Mouse (Mus musculus): Measurements from ENCODE around the gene Spns1. TPM values are rescaled to one million over a fixed set of nuclear protein-coding genes. Genes with fewer than 3 reads are reported as not detected.
"Not testable (repeated sequence)": the region's sequence is repeated elsewhere in the genome, so short reads cannot be mapped to it uniquely, and the experiment has no call there.

The Spns1 gene
- polyA plus RNA-seq (2016; fragmentation: Nextera tagmentation; extraction: Ambion mirVana) = 67.6 and 68.9 TPM in 2 replicates

DNA sequence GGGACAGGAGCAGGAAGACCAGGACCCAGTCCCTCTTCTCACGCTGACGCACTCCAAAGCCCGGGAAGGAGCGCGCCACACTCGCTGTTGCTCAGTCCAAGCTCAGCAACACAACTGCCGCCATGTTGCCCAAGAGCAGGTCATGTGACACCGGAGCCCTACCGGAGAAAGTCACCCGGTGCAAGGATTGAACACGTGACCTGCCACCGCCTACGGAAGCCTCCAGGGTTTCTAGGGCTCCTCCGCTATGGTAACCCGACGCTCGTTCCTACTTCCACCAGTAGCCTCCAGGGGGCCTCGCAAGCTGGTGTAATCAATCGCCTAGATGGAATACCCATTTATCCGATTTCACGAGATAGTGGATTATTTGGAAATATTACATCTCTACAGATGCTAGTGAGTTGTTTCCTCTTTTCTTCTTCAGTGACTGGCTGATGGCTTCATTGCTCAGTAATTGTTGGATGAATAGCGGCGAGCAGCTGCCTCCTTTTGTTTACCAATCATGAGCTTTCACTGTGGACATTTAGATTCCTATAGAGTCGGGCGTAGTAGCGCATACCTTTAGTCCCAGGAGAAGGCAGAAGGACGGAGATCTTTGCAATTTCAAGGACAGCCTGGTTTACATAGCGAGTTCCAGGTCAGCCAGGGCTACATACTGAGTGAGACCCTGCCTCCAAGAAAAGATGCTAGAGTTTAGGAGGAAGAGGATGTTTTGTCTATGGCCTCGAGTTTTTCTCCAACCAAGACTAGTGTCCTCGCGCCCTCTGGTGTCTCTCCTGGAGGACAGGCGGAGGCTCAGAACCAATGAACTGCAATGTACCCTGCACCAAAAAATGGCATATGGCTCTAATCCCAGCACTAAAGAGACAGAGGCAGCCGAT is at the start of gene Spns1:
Gene Spns1 (minus strand): TSS at position 173 of the 881 bp plus-strand sequence.
- no peaks in the 10 kb centered on the region for H3K27me3 ChIP-seq (ENCODE audit: low read depth, poor library complexity, severe bottlenecking)
- peaks cover 28% of the 10 kb centered on the region for H3K36me3 ChIP-seq
- under 1% methylated on average over 33 of the region's 33 CpGs for WGBS
- peak; percentile 96 for DNase-seq (ENCODE audit: low spot score)
- peaks cover 25% of the 10 kb centered on the region for H3K4me1 ChIP-seq
- peak within 1 kb of the TSS; percentile 95 for H3K4me3 ChIP-seq
- H3K9me3 ChIP-seq (replicated peaks) = no peaks in the 10 kb centered on the region
- peak within 1 kb of the TSS; percentile 87 for H3K27ac ChIP-seq (replicated peaks)

DNA sequence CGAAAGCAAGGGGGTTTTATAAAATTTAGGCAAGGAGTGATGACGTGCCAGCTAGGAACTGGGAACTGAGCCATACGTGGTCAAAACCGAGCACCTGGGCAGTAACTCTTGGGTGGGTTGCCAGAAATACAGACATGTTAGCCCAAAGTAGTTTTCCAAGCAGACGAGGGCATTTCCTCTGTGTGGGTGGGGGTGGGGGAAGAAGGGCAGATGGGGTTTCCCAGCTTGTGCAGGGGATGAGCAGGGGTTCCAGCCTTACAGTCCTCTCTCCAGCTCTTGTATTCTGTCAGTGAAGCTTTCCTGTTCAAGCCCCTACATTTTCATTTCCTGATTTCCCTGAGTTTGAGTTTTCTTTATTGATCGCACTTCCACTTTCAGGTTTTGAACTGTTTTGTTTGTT is 46.9 kb upstream of the Spns1 start:
- WGBS = 84% methylated on average over 6 of the region's 6 CpGs
- Histone ChIP-seq H3K27ac (replicated peaks) (no peak overlapping the region), H3K4me3 (no peak overlapping the region)

DNA sequence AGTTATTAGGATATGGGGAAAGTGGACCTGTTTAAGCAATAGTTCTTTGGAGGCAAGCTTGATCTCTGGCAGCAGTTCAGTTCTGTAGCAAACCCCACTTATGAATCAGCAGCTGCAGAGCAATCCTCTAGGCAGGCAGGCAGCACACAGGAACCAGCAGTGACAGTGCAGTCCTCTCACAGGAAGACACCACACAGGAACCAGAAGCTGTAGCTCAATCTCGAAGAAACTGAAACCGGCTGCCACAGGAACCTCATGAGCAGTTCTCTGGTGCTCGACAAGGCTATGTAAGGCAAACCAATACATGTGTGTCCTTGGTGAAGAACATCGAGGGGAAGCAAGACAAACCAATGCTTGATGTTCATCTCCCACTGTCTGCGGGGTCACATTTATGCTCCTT is 44.5 kb upstream of the Spns1 start:
- Histone ChIP-seq H3K27ac (replicated peaks) (no peak overlapping the region), H3K9me3 (replicated peaks) (no peaks in the 10 kb centered on the region), H3K36me3 (no peaks in the 10 kb centered on the region), H3K4me1 (peaks cover 12% of the 10 kb centered on the region), H3K4me3 (no peak overlapping the region), H3K27me3 (ENCODE audit: low read depth, poor library complexity, severe bottlenecking) (peaks cover 10% of the 10 kb centered on the region; the same call in 1 of the 2 replicates)
- no peak for DNase-seq (ENCODE audit: low spot score)
- WGBS = 88% methylated on average over 5 of the region's 5 CpGs

More for the DNA sequence above, 46.9 kb upstream of the Spns1 start:
- Histone ChIP-seq H3K9me3 (replicated peaks) (no peaks in the 10 kb centered on the region), H3K36me3 (no peaks in the 10 kb centered on the region), H3K27me3 (ENCODE audit: low read depth, poor library complexity, severe bottlenecking) (no peaks in the 10 kb centered on the region; the same call in 1 of the 2 replicates), H3K4me1 (peaks cover 17% of the 10 kb centered on the region)
- no peak for DNase-seq (ENCODE audit: low spot score)

DNA sequence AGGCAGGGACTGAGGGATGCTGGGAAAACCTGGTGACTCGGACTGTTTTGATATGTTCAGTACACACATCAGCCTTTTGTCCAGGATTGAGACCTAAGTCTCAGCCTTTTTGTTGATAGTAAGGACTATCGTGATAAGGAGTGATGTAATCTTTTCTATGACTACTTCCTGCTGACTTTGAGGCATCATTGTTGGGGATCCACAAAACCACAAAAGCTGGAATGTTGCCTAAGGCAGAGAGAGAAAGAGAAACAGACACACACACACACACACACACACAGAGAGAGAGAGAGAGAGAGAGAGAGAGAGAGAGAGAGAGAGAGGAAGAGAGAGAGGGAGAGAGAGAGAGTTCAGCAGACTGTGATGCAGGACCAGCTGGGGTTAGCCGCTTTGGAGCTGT is 41.2 kb upstream of the Spns1 start:
- Histone ChIP-seq H3K9me3 (replicated peaks) (no peaks in the 10 kb centered on the region), H3K4me3 (no peak overlapping the region), H3K27ac (replicated peaks) (no peak overlapping the region), H3K4me1 (peaks cover 19% of the 10 kb centered on the region), H3K36me3 (no peaks in the 10 kb centered on the region), H3K27me3 (ENCODE audit: low read depth, poor library complexity, severe bottlenecking) (peaks cover 33% of the 10 kb centered on the region)
- WGBS = 75% methylated on average over 3 of the region's 3 CpGs
- no peak for DNase-seq (ENCODE audit: low spot score)

DNA sequence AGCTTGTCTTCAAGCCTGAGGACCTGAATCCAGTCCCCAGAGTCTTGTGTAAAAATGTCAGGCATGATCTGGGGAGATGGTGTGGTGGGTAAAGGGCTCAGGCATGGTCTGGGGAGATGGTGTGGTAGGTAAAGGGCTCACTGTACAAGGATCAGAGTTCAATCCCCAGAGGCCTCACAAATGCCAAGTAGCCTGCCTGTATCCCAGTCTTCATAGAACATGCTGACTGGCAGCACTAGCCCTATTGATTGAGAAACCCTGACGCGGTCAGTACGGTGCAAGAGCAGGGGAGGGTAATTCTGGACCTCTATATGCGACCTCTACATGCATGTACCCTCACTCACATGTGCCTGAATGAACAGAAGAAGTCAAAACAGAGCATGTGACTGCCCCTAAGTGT is 40.4 kb upstream of the Spns1 start:
- Histone ChIP-seq H3K4me3 (no peak overlapping the region; the same call in 1 of the 2 replicates), H3K36me3 (no peaks in the 10 kb centered on the region), H3K4me1 (peaks cover 19% of the 10 kb centered on the region), H3K27me3 (ENCODE audit: low read depth, poor library complexity, severe bottlenecking) (peaks cover 42% of the 10 kb centered on the region), H3K9me3 (replicated peaks) (no peaks in the 10 kb centered on the region), H3K27ac (replicated peaks) (peak overlapping the region; percentile 67)
- no peak for DNase-seq (ENCODE audit: low spot score)
- 82% methylated on average over 4 of the region's 4 CpGs for WGBS

DNA sequence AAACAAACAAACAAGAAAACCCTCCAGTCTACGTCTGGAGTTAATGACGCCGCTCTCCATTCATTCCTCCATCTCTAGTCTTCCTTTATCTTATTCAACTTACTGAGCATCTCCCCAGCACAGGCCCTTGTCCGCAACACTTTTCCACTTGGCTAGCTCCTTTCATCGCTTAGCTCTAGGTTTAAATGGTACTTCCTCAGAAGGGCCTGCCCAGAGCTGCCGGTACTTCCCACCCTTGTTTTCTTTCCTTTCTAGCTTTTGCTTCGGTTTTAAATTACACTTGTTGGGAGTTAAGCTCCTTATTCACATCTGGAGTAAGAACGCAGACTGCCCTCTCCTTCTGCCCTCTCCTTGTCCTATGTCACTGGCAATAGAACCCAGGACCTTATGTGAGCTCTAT is 39.8 kb upstream of the Spns1 start:
- Histone ChIP-seq H3K36me3 (no peaks in the 10 kb centered on the region), H3K4me3 (no peak overlapping the region), H3K4me1 (peaks cover 19% of the 10 kb centered on the region), H3K27me3 (ENCODE audit: low read depth, poor library complexity, severe bottlenecking) (peaks cover 42% of the 10 kb centered on the region), H3K27ac (replicated peaks) (peak overlapping the region; percentile 67), H3K9me3 (replicated peaks) (no peaks in the 10 kb centered on the region)
- WGBS = 11% methylated on average over 8 of the region's 8 CpGs
- peak; percentile 39 for DNase-seq (ENCODE audit: low spot score)

DNA sequence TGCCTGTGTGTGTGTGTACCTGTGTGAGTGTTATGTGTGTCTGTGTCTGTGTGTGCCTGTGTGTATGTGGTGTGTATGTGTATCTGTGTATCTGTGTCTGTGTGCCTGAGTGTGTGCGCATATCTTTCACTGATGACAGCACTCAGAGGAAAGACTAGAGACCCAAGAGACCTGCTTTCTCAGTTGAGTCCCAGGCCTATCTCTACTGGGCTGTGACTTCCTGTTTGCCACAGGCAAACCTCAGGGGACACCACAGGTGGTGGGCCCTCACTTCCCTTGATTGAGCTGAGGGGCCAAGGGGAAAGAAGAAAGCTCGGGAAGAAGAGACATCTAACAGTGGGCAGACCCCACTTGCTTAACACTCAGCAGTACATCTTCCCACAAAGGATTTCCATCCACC is 39.4 kb upstream of the Spns1 start:
- Histone ChIP-seq H3K36me3 (no peaks in the 10 kb centered on the region), H3K27me3 (ENCODE audit: low read depth, poor library complexity, severe bottlenecking) (peaks cover 42% of the 10 kb centered on the region), H3K4me1 (peaks cover 19% of the 10 kb centered on the region), H3K27ac (replicated peaks) (peak overlapping the region; percentile 67), H3K9me3 (replicated peaks) (no peaks in the 10 kb centered on the region), H3K4me3 (no peak overlapping the region)
- no peak for DNase-seq (ENCODE audit: low spot score)
- 46% methylated on average over 2 of the region's 2 CpGs for WGBS

DNA sequence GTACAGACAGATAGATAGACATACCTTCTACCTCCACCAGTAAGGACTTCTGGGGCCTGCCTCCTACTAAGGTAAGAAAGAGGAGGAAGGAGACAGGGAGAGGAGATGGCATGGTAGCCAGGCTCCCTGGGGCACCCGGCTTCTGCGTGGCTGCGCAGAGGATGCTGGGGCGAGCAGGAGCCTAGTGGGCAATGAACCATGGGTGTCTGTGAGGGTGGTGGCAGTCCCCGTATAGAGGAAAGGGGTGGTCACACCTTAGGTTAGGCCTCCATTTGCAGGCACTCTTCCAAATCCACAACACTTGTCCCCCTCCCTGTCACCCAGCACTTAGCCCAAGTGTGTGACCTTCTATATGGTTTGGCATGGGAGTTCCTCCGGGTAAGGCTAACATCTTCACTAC is 37.5 kb upstream of the Spns1 start, which contains the start of gene Cd19:
Gene Cd19 (minus strand): TSS at position 165 of the 400 bp plus-strand sequence.
- Histone ChIP-seq H3K27me3 (ENCODE audit: low read depth, poor library complexity, severe bottlenecking) (peaks cover 42% of the 10 kb centered on the region), H3K4me3 (no peak within 1 kb of the TSS), H3K4me1 (peaks cover 19% of the 10 kb centered on the region), H3K9me3 (replicated peaks) (no peaks in the 10 kb centered on the region), H3K36me3 (no peaks in the 10 kb centered on the region), H3K27ac (replicated peaks) (no peak within 1 kb of the TSS)
- 93% methylated on average over 6 of the region's 6 CpGs for WGBS
- DNase-seq (ENCODE audit: low spot score) = no peak

DNA sequence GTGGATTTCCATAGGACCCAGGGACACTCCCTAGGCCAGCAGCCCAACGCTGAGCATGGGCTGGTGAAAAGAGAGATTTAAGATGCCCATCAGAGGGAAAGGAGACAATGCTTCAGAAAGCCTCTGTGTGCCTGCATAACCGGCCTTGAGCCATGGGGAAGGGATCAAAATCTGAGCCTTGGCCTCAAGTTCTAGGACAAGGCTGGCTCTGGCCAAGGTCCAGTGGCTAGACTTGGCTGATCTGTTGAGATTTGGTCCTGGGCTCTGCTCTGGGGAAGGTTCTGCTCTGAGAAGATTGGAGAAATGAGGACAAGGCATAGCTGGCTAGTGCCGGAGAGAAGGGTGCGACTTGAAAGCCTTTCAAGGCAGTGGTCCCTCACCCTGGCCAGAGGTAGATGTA is 33.8 kb upstream of the Spns1 start:
- H3K4me1 ChIP-seq = peaks cover under 1% of the 10 kb centered on the region; the same call in 1 of the 2 replicates
- WGBS = 88% methylated on average over 4 of the region's 4 CpGs
- no peak overlapping the region for H3K27ac ChIP-seq (replicated peaks)
- H3K36me3 ChIP-seq = no peaks in the 10 kb centered on the region
- H3K27me3 ChIP-seq (ENCODE audit: low read depth, poor library complexity, severe bottlenecking) = peaks cover 32% of the 10 kb centered on the region
- no peak for DNase-seq (ENCODE audit: low spot score)
- no peaks in the 10 kb centered on the region for H3K9me3 ChIP-seq (replicated peaks)
- H3K4me3 ChIP-seq = no peak overlapping the region

DNA sequence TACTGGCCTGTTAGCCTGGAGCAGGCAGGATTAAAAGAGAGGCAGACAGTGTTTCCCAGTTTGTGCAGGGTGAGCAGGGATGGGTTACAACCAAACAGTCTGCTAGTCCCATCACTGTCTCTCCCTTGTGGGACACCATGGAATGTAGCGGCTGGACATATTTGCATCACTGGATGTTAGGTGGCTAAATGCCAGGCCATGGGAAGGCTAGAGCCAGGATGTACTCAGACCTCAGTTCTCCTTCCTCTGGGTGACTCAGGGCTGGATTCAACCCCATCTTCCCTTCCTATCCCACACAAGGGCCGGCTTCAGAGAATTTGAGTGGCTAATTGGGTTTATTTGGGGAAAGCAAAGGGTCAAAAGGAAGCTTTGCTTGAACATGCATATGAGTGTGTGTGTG is 31.4 kb upstream of the Spns1 start:
- Histone ChIP-seq H3K4me3 (no peak overlapping the region), H3K27ac (replicated peaks) (no peak overlapping the region), H3K9me3 (replicated peaks) (no peaks in the 10 kb centered on the region), H3K36me3 (no peaks in the 10 kb centered on the region), H3K27me3 (ENCODE audit: low read depth, poor library complexity, severe bottlenecking) (peaks cover 11% of the 10 kb centered on the region; the same call in 1 of the 2 replicates), H3K4me1 (no peaks in the 10 kb centered on the region; the same call in 1 of the 2 replicates)
- 85% methylated on average over 2 of the region's 2 CpGs for WGBS
- no peak for DNase-seq (ENCODE audit: low spot score)

DNA sequence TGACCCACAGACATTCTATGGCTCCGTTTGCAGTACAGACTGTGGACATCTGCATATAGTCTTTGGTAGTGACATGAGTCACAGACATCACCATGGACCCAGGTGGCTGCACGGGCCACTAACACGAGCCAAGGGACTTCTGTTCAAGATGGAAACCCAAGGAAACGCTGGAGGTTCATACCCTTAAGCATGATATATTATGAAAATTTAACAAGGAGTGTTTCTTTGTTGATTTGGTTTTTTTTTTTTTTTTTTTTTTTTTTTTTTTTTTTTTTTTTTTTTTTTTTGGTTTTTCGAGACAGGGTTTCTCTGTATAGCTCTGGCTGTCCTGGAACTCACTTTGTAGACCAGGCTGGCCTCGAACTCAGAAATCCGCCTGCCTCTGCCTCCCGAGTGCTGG is 25.3 kb upstream of the Spns1 start:
- not testable (repeated sequence) for H3K27me3 ChIP-seq (ENCODE audit: low read depth, poor library complexity, severe bottlenecking); H3K27ac ChIP-seq (replicated peaks); H3K36me3 ChIP-seq; DNase-seq (ENCODE audit: low spot score); H3K9me3 ChIP-seq (replicated peaks); H3K4me3 ChIP-seq; H3K4me1 ChIP-seq
- 86% methylated on average over 8 of the region's 8 CpGs for WGBS

DNA sequence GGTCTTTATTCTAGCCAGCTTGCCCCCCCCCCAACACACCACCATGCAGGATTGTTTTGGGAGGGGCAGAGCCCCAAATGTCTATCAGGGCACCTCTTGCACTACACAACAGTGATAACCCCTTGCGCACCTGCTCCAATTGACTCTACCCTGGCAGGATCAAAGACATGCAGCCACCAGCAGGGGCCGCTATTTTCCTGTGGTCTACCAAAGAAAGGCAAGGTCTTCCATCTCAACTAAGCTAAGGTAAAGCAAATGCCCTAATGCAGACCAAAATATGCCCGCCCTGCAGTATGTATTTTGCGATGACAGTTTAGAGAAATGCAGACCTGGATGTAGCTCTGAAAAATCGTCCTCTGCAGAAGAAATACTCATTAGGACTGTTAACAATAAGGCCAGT is 22.3 kb upstream of the Spns1 start:
- Histone ChIP-seq H3K9me3 (replicated peaks) (no peaks in the 10 kb centered on the region), H3K4me1 (peaks cover 21% of the 10 kb centered on the region), H3K27me3 (ENCODE audit: low read depth, poor library complexity, severe bottlenecking) (no peaks in the 10 kb centered on the region), H3K27ac (replicated peaks) (no peak overlapping the region), H3K36me3 (no peaks in the 10 kb centered on the region), H3K4me3 (no peak overlapping the region)
- DNase-seq (ENCODE audit: low spot score) = peak; percentile 81
- 11% methylated on average over 5 of the region's 5 CpGs for WGBS

DNA sequence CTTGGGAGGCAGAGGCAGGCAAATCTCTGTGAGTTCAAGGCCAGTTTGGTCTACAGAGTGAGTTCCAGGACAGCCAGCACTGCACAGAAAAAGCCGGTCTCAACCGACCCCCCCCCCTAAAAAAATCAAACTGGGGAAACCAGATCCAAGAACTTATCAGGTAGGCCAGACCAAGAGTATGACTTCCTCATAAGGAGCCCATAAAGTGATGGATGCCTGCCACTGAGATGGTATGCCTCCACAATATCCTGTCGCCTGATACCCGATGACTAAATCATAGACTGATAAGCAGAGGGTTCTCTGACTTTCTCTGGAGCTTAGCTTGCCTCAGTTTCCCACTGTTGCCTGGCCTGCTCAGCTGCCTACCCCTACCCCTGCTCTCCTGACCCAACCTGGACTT is 20.6 kb upstream of the Spns1 start:
- H3K4me3 ChIP-seq = no peak overlapping the region
- WGBS = 96% methylated on average over 4 of the region's 4 CpGs
- 0 out of 2 replicates have a peak, but pooled peaks cover 6% of the 10 kb centered on the region for H3K36me3 ChIP-seq
- no peak for DNase-seq (ENCODE audit: low spot score)
- no peaks in the 10 kb centered on the region for H3K27me3 ChIP-seq (ENCODE audit: low read depth, poor library complexity, severe bottlenecking)
- H3K9me3 ChIP-seq (replicated peaks) = no peaks in the 10 kb centered on the region
- H3K4me1 ChIP-seq = peaks cover 21% of the 10 kb centered on the region
- H3K27ac ChIP-seq (replicated peaks) = no peak overlapping the region
